Mouse (Mus musculus): ENCODE measurements around the gene Olfr1480. TPM values are rescaled to one million over a fixed set of nuclear protein-coding genes. Genes with fewer than 3 reads are reported as not detected.

Olfr1480 gene
- total RNA-seq (2021) = not detected

- no peak for DNase-seq
- intact Hi-C loops (cut with DNase I) = no loop called here
These were observed at the start of gene Olfr1480 for GRCm38 (mm10) chr19:13527613-13528012. TSS of gene Olfr1480 (plus strand) at chr19:13527913.

DNA sequence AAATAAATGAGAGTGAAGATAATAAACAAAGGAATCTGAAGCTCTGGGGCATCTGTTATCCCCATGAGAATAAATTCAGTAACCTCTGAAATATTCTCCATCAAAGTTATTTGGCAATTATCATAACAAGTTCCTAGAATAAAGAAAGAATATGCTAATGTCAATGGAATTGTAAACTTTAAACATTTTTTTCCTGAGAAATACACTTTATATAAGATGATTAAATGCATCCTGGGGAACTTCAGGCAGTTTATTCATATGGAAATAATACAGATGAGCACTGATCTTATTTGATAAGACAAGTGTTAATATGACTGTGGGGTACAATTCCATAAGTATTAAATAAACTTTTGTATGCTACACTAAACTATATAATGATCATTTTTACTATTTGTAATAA is 47.6 kb upstream of the Olfr1480 start, which contains the start of gene Olfr1475:
Olfr1475 (minus strand) TSS at position 101 of the 400 bp plus-strand sequence.
- intact Hi-C loops (cut with DNase I) = no loop called here
- no peak for DNase-seq

DNA sequence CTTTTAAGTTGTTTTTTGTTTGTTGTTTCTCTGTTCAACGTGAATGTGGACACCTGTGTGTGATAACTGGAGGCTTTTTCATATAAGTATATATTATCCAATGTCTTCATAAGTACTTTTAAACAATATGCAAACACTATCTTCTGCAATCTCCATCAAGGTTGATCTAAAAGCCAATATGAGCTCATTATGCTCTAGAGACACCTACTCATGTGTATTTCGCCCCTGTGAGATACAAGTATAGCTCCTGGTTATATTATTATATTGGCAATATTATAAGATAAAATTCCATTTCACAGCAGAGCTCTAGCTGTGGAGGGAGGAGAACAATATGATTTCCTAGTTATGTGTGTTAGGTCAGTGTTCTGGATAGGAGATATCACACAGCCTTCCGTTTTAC is 27.5 kb upstream of the Olfr1480 start, which contains the start of gene Olfr1477:
Olfr1477 (plus strand) TSS at position 301 of the 400 bp plus-strand sequence.
- intact Hi-C loops (cut with DNase I) = no loop called here

More for the DNA sequence above, 27.5 kb upstream of the Olfr1480 start, which contains the start of gene Olfr1477:
- DNase-seq = no peak

Other genes with a start within 250 kb of the Olfr1480 start
- not detected for gene Olfr1465, start 212.4 kb upstream of the Olfr1480 start, total RNA-seq (2021)
- not detected for gene Olfr1466, start 189.1 kb upstream of the Olfr1480 start, total RNA-seq (2021)
- not detected for gene Olfr1467, start 165.7 kb upstream of the Olfr1480 start, total RNA-seq (2021)
- not detected for gene Olfr1469, start 120.1 kb upstream of the Olfr1480 start, total RNA-seq (2021)
- not detected for gene Olfr1471, start 84.5 kb upstream of the Olfr1480 start, total RNA-seq (2021)
- gene Olfr1472, start 71.8 kb upstream of the Olfr1480 start, total RNA-seq (2021) = not detected
- not detected for gene Olfr1474, start 58.3 kb upstream of the Olfr1480 start, total RNA-seq (2021)
- gene Olfr1475, start 47.7 kb upstream of the Olfr1480 start, total RNA-seq (2021) = not detected
- not detected for gene Olfr1477, start 27.4 kb upstream of the Olfr1480 start, total RNA-seq (2021)
- not detected for gene Olfr1484, start 55.6 kb downstream of the Olfr1480 start, total RNA-seq (2021)
- gene Olfr1487, start 89.5 kb downstream of the Olfr1480 start, total RNA-seq (2021) = not detected
- not detected for gene Olfr1489, start 103.7 kb downstream of the Olfr1480 start, total RNA-seq (2021)
- gene Olfr1490, start 123.2 kb downstream of the Olfr1480 start, total RNA-seq (2021) = not detected
- not detected for gene Olfr1491, start 169.4 kb downstream of the Olfr1480 start, total RNA-seq (2021)
- not detected for gene Olfr1493-ps1, start 195.4 kb downstream of the Olfr1480 start, total RNA-seq (2021)
- gene Olfr1494, start 211.8 kb downstream of the Olfr1480 start, total RNA-seq (2021) = not detected
- not detected for gene Olfr1495, start 236.7 kb downstream of the Olfr1480 start, total RNA-seq (2021)
- not detected for gene Olfr1496, start 250.0 kb downstream of the Olfr1480 start, total RNA-seq (2021)